Mouse (Mus musculus) midbrain, embryonic 11.5 days (tissue): Measurements from ENCODE around the gene Elmo1. TPM values are rescaled to one million over a fixed set of nuclear protein-coding genes. Genes with fewer than 3 reads are reported as not detected.

Experiments used
- ATAC-seq: fragments of 200-750 bp; cut with Nextera tagmentation; 2 replicates; pipeline ENCODE4 v1.8.0; 2017; ENCODE audit warnings: moderate TSS enrichment, moderate library complexity; ENCODE audit not compliant: low FRiP score
- DNase-seq: peaks from one replicate; pipeline ENCODE4 v3.0.0; 2015; ENCODE audit warnings: low spot score; ENCODE audit errors: missing footprints
- H3K27ac ChIP-seq: fragments of 300-500 bp; sonication (generic); 2 replicates; pipeline ENCODE4 v1.5.1; 2014; ENCODE audit warnings: low read depth, low read length
- H3K27me3 ChIP-seq: fragments of 300-500 bp; sonication (generic); 2 replicates; pipeline ENCODE4 v1.6.1; 2014; ENCODE audit warnings: mild to moderate bottlenecking, low read length, moderate library complexity, mixed read lengths; ENCODE audit not compliant: control insufficient read depth, insufficient read depth
- H3K36me3 ChIP-seq: fragments of 300-500 bp; sonication (generic); 2 replicates; pipeline ENCODE4 v1.6.1; 2014; ENCODE audit warnings: mild to moderate bottlenecking, low read length, moderate library complexity, mixed read lengths; ENCODE audit not compliant: control insufficient read depth, insufficient read depth
- H3K4me1 ChIP-seq: fragments of 300-500 bp; sonication (generic); 2 replicates; pipeline ENCODE4 v1.6.1; 2014; ENCODE audit warnings: low read length; ENCODE audit not compliant: control insufficient read depth, insufficient read depth
- H3K4me2 ChIP-seq: fragments of 300-500 bp; sonication (generic); 2 replicates; pipeline ENCODE4 v1.6.1; 2014; ENCODE audit warnings: mild to moderate bottlenecking, moderate library complexity
- H3K4me3 ChIP-seq: fragments of 300-500 bp; sonication (generic); 2 replicates; pipeline ENCODE4 v1.5.1; 2014; ENCODE audit warnings: low read depth, low read length
- H3K9ac ChIP-seq: fragments of 300-500 bp; sonication (generic); 2 replicates; pipeline ENCODE4 v1.6.1; 2014; ENCODE audit warnings: low read length
- H3K9me3 ChIP-seq: fragments of 300-500 bp; sonication (generic); 2 replicates; pipeline ENCODE4 v1.6.1; 2016; ENCODE audit warnings: low read length; ENCODE audit not compliant: control insufficient read depth
- WGBS: fragments of 180-500 bp; shearing (Covaris S2); extraction: QIAGEN DNeasy Blood & Tissue Kit; methylation state at CpG from one replicate; pipeline ENCODE4 v1.1.7; 2014; 5-methylcytosine and 5-hydroxymethylcytosine counted together
- polyA plus RNA-seq: library from polyadenylated mRNA; unstranded; fragments of >200 nt; fragmentation: Nextera tagmentation; extraction: Ambion mirVana; gene quantifications from 2 replicates; pipeline ENCODE4 v1.2.1, GENCODE M21; 2014

Gene Elmo1
- polyA plus RNA-seq, 1 experiment from 2014 or later, result 19.1 TPM

DNA sequence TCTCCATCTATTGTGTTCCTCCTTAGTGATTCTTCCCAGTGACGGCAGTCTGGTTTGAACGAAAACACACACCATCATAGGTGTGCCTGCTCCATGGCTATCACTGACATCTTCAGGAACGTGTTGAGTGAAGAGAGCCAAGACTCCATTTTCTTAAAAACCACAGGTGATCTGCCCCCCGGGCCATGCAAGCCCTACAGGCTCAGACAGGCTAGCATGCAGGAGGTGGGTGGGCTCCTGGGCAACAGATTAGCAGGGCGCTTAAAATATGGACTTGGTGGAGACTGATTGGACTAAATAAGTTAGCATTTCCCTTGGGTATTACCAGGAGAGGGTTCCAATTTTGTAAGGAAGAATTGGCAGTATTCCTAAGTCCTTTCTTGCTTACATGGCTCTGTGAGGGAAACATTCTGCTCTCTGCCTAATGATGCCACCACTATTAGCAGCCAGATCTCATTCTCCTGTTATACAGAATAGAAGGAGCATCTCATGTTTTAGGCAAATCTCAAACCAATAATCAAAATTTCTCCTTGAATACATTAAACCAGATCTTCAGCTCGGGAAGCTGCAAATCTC, 101.7 kb downstream of the Elmo1 start:
- no peak overlapping the region for H3K27ac ChIP-seq
- no peaks in the 10 kb centered on the region for H3K4me1 ChIP-seq
- H3K4me3 ChIP-seq, result no peak overlapping the region
- DNase-seq (no peak), ATAC-seq (no peak)
- H3K9me3 ChIP-seq, result no peaks in the 10 kb centered on the region
- H3K9ac ChIP-seq, result no peak overlapping the region
- no peak overlapping the region for H3K4me2 ChIP-seq
- H3K36me3 ChIP-seq, result no peaks in the 10 kb centered on the region
- 87% methylated on average over 6 of the region's 6 CpGs for WGBS
- no peaks in the 10 kb centered on the region for H3K27me3 ChIP-seq

DNA sequence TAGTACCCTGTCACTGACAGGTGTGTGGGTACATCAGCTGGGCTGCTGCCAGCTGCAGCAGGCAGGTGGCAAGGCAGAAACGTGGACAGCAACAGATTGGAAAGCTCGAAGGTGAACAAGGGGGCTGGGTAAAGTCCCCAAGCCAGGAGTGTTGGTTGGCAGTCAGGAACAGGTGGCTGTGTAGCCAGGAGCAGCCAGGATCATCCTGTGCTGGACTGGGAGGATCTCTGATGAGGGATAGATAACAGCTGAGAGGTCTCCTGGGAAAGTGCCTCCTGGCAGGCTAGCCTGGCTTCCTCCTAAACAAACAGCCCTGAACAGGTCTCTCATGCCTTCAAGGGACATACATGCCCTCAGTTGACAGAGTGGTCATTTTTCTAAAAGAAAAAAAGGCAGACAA, 110.2 kb downstream of the Elmo1 start:
- Histone ChIP-seq H3K27ac (no peak overlapping the region), H3K9ac (no peak overlapping the region), H3K27me3 (no peaks in the 10 kb centered on the region), H3K4me3 (no peak overlapping the region), H3K4me1 (no peaks in the 10 kb centered on the region), H3K9me3 (no peaks in the 10 kb centered on the region), H3K36me3 (no peaks in the 10 kb centered on the region), H3K4me2 (no peak overlapping the region)
- DNase-seq (peak; percentile 66), ATAC-seq (no peak)
- WGBS, result 85% methylated on average over 2 of the region's 2 CpGs

DNA sequence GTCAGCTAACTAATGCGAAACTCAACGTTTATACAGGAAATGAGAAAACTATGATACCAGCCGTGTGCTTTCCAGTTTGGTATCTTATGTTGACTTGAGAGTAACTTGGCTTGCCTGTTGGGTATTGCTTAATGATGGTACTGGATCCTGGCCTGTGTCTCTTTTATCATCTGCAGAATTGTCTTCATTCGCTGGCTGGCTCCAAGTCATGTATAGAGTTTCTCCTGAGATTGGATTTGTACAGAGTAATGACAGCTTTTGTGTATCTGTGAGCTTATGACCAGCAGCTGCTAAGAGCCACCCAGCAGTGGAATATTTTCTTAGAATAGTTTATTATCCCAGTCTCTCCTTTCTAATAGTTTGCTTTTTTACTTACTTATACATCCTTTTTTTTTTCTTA, 112.2 kb downstream of the Elmo1 start:
- no peaks in the 10 kb centered on the region for H3K9me3 ChIP-seq
- no peaks in the 10 kb centered on the region for H3K27me3 ChIP-seq
- no peak overlapping the region for H3K4me3 ChIP-seq
- no peaks in the 10 kb centered on the region for H3K4me1 ChIP-seq
- WGBS, result 87% methylated on average over 4 of the region's 4 CpGs
- DNase-seq (no peak), ATAC-seq (no peak)
- no peak overlapping the region for H3K9ac ChIP-seq
- H3K27ac ChIP-seq, result no peak overlapping the region
- H3K36me3 ChIP-seq, result no peaks in the 10 kb centered on the region
- H3K4me2 ChIP-seq, result no peak overlapping the region

DNA sequence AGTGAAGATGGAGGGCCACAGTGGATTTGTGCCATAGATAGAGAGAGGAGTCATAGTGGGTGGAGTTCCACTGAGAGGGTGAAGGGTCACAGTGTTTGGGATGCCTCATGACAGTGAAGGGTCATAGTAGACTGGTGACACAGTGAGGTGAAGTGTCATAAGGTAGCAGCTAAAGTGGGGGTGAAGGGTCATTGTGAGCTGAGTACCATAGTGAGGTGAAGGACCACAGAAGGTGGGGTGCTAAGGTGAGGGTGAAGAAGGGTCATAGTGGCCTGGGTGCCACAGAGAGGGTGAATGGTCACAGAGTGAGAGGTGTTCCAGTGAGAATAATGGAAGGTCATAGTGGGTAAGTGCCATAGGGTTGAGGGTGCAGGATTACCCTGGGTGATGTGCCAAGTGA, 113.8 kb downstream of the Elmo1 start:
- no peak overlapping the region for H3K4me2 ChIP-seq
- no peaks in the 10 kb centered on the region for H3K36me3 ChIP-seq
- DNase-seq (no peak), ATAC-seq (no peak)
- no peaks in the 10 kb centered on the region for H3K9me3 ChIP-seq
- H3K4me3 ChIP-seq, result no peak overlapping the region
- H3K27me3 ChIP-seq, result no peaks in the 10 kb centered on the region
- H3K4me1 ChIP-seq, result no peaks in the 10 kb centered on the region
- no peak overlapping the region for H3K27ac ChIP-seq
- no peak overlapping the region for H3K9ac ChIP-seq

DNA sequence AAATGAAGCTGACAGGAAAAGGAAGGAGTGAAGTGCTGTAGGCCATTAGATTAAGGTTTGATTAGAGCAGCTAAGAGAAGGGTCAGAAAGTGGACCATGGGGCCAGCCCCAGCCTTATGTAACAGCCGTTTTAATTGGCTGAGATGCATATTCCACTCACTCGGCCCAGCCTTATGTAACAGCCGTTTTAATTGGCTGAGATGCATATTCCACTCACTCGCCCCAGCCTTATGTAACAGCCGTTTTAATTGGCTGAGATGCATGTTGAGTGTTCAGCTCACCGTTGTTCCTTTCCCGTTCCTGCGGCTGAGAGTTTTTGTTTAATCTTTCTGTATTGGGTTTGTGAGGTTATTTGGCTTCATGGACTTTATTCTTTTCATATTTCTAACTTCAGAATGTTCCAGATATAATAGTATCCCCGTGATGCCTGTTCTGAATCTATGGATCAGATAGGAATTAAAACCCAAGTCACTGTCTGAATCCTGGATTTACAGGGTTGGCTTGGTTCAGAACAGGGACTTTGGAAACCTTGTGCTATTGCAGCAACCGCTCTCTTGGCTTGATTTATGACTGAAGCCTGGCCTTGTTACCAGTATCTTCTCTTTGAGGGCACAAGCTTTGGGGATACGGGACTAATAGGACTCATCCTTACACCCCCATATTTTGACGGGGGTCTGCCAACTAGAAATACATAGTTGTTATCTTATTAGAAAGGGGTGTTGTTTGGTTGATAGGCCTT, 114.8 kb downstream of the Elmo1 start:
- no peaks in the 10 kb centered on the region for H3K9me3 ChIP-seq
- no peak overlapping the region for H3K9ac ChIP-seq
- ATAC-seq (no peak), DNase-seq (no peak)
- H3K4me2 ChIP-seq, result no peak overlapping the region
- H3K4me1 ChIP-seq, result no peaks in the 10 kb centered on the region
- WGBS, result 90% methylated on average over 12 of the region's 12 CpGs
- H3K27ac ChIP-seq, result no peak overlapping the region
- no peaks in the 10 kb centered on the region for H3K36me3 ChIP-seq
- no peaks in the 10 kb centered on the region for H3K27me3 ChIP-seq
- H3K4me3 ChIP-seq, result no peak overlapping the region

DNA sequence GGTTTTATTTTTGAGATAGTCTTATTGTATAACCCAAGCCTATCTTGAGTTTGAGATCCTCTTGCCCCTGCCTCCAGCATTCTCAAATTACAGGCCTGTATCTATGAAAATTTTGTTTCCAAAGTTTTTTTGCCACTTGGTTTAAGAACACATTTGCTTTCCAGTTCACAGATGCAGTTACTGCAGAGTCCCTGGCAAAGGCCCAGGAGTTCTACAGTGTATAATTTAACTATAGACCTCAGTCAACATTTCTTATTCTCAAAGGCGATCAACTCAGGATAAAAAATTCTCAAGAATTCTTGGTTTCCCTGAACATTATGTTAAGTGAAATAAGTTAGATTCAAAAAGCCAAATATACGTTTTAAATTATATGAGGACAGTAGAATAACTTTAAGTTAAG, 115.3 kb downstream of the Elmo1 start:
- Histone ChIP-seq H3K27me3 (no peaks in the 10 kb centered on the region), H3K36me3 (no peaks in the 10 kb centered on the region), H3K9me3 (no peaks in the 10 kb centered on the region), H3K27ac (no peak overlapping the region), H3K4me3 (no peak overlapping the region), H3K4me2 (no peak overlapping the region), H3K9ac (no peak overlapping the region), H3K4me1 (no peaks in the 10 kb centered on the region)
- DNase-seq, result no peak
- 92% methylated on average over 2 of the region's 2 CpGs for WGBS
- no peak for ATAC-seq

DNA sequence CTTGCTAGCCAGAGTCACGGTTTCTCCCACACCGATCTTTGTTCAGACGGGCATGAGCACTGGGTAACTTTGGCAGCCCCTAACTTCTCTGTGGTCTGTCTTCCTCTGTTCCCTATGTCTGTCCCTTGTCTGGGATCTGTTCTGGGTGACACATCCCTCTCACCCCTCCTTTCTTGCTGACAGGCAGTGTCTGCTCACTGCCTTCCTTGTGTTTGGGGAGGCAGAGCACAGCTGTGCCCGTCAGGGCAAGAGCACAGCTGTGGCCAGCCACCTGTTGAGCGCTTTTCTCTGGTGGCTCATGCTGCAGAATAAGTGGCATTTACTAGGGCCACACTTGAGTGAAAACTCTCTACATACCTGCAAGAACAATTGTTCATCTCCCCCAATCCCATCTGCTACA, 116.7 kb downstream of the Elmo1 start:
- H3K4me2 ChIP-seq, result no peak overlapping the region
- 74% methylated on average over 5 of the region's 5 CpGs for WGBS
- no peaks in the 10 kb centered on the region for H3K9me3 ChIP-seq
- H3K27me3 ChIP-seq, result no peaks in the 10 kb centered on the region
- H3K4me3 ChIP-seq, result no peak overlapping the region
- no peaks in the 10 kb centered on the region for H3K4me1 ChIP-seq
- no peak for DNase-seq
- H3K9ac ChIP-seq, result no peak overlapping the region
- no peak overlapping the region for H3K27ac ChIP-seq
- no peaks in the 10 kb centered on the region for H3K36me3 ChIP-seq
- no peak for ATAC-seq

DNA sequence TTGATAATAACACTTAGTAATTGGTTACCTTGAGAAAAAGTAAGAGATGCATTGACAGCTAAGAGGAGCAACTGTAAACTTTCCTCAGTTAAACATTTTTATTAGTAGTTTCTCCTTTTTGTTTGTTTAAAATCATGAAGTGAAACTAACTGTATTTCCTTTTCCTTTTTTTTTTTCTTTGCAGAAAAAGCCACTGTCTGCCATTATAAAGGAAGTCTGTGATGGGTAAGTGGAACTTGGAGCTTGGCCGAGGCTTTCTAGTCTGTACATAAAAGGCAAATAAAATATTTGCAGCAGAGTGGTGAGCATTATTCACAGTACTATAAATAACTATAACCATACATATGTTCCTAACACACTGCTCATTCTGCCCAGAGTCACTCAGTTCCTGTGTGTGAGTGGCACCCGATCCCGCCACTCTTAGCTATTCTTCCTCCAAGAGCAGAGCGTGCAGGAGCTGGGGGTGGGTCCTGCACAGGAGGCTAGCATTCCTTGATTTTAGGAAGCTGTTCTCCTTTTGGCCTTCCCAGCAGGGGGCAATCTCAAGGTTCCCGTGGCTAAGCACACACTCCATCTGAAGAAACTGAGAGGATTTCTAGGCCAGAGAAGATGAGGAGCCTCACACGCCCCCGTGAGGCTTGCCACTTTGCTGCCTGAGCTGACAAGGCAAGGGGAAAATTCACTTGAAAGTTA, 117.7 kb downstream of the Elmo1 start:
- 62% methylated on average over 7 of the region's 7 CpGs for WGBS
- no peaks in the 10 kb centered on the region for H3K36me3 ChIP-seq
- no peak overlapping the region for H3K27ac ChIP-seq
- H3K4me1 ChIP-seq, result no peaks in the 10 kb centered on the region
- DNase-seq, result no peak
- no peaks in the 10 kb centered on the region for H3K27me3 ChIP-seq
- no peak overlapping the region for H3K4me2 ChIP-seq
- no peaks in the 10 kb centered on the region for H3K9me3 ChIP-seq
- ATAC-seq, result no peak
- no peak overlapping the region for H3K4me3 ChIP-seq
- no peak overlapping the region for H3K9ac ChIP-seq

DNA sequence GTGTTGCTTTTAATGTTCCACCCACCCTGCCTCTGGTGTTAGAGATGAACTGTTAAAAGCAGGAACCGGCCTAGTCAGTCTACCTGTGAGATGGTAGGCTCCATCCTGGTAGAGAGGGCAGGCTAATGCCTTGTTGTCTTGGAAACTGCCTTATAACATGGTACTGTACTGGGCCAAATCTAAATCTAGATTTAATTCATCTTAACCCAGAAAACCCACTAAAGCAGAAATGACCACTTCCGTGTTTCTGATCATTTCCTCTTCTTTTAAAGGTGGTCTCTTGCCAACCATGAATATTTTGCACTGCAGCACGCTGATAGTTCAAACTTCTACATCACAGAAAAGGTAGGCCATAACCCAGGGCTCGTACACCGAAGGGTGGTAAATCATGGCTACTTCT, 118.5 kb downstream of the Elmo1 start:
- DNase-seq (no peak), ATAC-seq (no peak)
- Histone ChIP-seq H3K36me3 (no peaks in the 10 kb centered on the region), H3K4me1 (no peaks in the 10 kb centered on the region), H3K4me3 (no peak overlapping the region), H3K27me3 (no peaks in the 10 kb centered on the region), H3K9ac (no peak overlapping the region), H3K27ac (no peak overlapping the region), H3K9me3 (no peaks in the 10 kb centered on the region), H3K4me2 (no peak overlapping the region)
- 91% methylated on average over 5 of the region's 5 CpGs for WGBS
